Mouse (Mus musculus) stomach, postnatal 0 days (tissue): ENCODE measurements around the gene Cd248. TPM values are rescaled to one million over a fixed set of nuclear protein-coding genes. Genes with fewer than 3 reads are reported as not detected.

ENCODE experiments used
- ATAC-seq: fragments of 200-750 bp; cut with Nextera tagmentation; 2 replicates; pipeline ENCODE4 v1.8.0; 2017; ENCODE audit not compliant: low FRiP score, low TSS enrichment
- DNase-seq: peaks from one replicate; pipeline ENCODE4 v3.0.0-alpha.2; 2016; ENCODE audit warnings: low spot score
- H3K27ac ChIP-seq: fragments of 300-500 bp; sonication (generic); replicated peaks from 2 replicates; pipeline ENCODE4 v1.5.1; 2014; ENCODE audit warnings: mild to moderate bottlenecking, control low read depth
- H3K27me3 ChIP-seq: fragments of 300-500 bp; sonication (generic); 2 replicates; pipeline ENCODE4 v1.6.1; 2014; ENCODE audit warnings: low read length; ENCODE audit not compliant: control insufficient read depth, insufficient read depth
- H3K36me3 ChIP-seq: fragments of 300-500 bp; sonication (generic); 2 replicates; pipeline ENCODE4 v1.6.1; 2014; ENCODE audit warnings: low read length, mixed read lengths; ENCODE audit not compliant: control insufficient read depth, insufficient read depth
- H3K4me1 ChIP-seq: fragments of 300-500 bp; sonication (generic); replicated peaks from 2 replicates; pipeline ENCODE4 v1.6.1; 2014; ENCODE audit warnings: antibody characterized with exemption; ENCODE audit not compliant: control insufficient read depth, insufficient read depth
- H3K4me2 ChIP-seq: fragments of 300-500 bp; sonication (generic); replicated peaks from 2 replicates; pipeline ENCODE4 v1.6.1; 2014; ENCODE audit warnings: low read depth, mild to moderate bottlenecking, control low read depth, moderate library complexity
- H3K4me3 ChIP-seq: fragments of 300-500 bp; sonication (generic); 2 replicates; pipeline ENCODE4 v1.5.1; 2014; ENCODE audit warnings: low read depth, low read length, control low read depth
- H3K9ac ChIP-seq: fragments of 300-500 bp; sonication (generic); 2 replicates; pipeline ENCODE4 v1.6.1; 2014; ENCODE audit warnings: mild to moderate bottlenecking, low read length, control low read depth, mixed read lengths
- H3K9me3 ChIP-seq: fragments of 300-500 bp; sonication (generic); 2 replicates; pipeline ENCODE4 v1.6.1; 2016; ENCODE audit warnings: low read length; ENCODE audit not compliant: control insufficient read depth
- CTCF ChIP-seq: IDR thresholded peaks from 2 replicates; pipeline ENCODE4 v1.5.1; 2016; ENCODE audit warnings: antibody characterized with exemption, low read depth, mild to moderate bottlenecking, moderate library complexity
- EP300 ChIP-seq: optimal IDR thresholded peaks from 2 replicates; pipeline ENCODE3; 2016; ENCODE audit warnings: antibody characterized with exemption
- WGBS: fragments of 180-500 bp; shearing (Covaris S2); extraction: QIAGEN DNeasy Blood & Tissue Kit; methylation state at CpG from one replicate; pipeline ENCODE4 v1.1.7; 2014; 5-methylcytosine and 5-hydroxymethylcytosine counted together
- polyA plus RNA-seq: library from polyadenylated mRNA; unstranded; fragments of >200 nt; fragmentation: Nextera tagmentation; extraction: Ambion mirVana; gene quantifications from 2 replicates; pipeline ENCODE4 v1.2.1, GENCODE M21; 2015

Gene Cd248
- polyA plus RNA-seq, 1 experiment from 2014 or later: 31.6 TPM

DNA sequence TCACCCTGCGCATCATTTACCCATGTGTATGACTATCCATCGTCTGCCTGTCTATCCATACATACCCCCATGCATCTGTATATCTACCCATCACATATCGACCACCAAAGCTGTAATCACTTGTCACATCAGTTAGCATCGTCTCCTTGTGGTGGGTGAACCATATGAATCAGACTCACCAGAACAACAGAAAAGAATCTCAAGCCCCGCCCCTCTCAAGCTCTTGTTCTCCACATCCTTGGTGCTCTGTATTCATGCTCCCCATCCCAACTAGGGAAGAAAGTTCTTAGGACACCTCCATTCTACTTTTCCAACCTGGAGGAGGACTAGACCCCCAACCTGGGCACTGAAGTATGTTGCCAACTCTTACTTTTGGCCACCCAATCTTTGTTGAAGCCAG is 5.8 kb upstream of the Cd248 start:
- no peak overlapping the region for H3K4me3 ChIP-seq
- H3K27me3 ChIP-seq: no peaks in the 10 kb centered on the region
- H3K9ac ChIP-seq: no peak overlapping the region
- TF ChIP-seq EP300 (no peak), CTCF (no peak)
- 77% methylated on average over 5 of the region's 5 CpGs for WGBS
- no peaks in the 10 kb centered on the region for H3K36me3 ChIP-seq
- no peaks in the 10 kb centered on the region for H3K9me3 ChIP-seq
- H3K27ac ChIP-seq: no peak overlapping the region
- H3K4me2 ChIP-seq: no peak overlapping the region
- DNase-seq (no peak), ATAC-seq (no peak)
- peaks cover 12% of the 10 kb centered on the region for H3K4me1 ChIP-seq

DNA sequence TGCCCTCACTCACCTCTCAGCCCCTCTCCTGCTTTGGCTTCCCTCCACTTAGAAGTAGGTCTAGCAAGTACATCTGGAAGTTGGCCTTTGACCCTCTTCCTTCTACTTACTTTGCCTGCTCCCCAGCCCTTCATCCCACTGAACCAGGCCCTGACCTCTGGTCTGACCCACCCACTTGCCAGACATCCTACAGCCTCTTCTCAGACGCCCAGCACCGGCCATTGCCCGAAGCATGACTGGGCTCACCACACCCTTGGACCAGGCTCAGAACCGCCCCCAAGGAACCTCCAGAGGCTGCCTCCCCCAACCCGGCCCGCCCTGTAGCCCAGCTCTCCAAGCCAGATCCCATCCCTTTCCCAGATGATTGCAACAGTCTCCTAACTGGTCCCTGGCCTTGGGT is 5.4 kb upstream of the Cd248 start:
- TF ChIP-seq CTCF: no peak
- TF ChIP-seq EP300: no peak
- ATAC-seq (no peak), DNase-seq (no peak)
- Histone ChIP-seq H3K27ac (peak overlapping the region; percentile 45; the same call in 1 of the 2 replicates), H3K9me3 (no peaks in the 10 kb centered on the region), H3K27me3 (no peaks in the 10 kb centered on the region), H3K4me3 (no peak overlapping the region), H3K4me2 (no peak overlapping the region), H3K36me3 (no peaks in the 10 kb centered on the region), H3K9ac (no peak overlapping the region), H3K4me1 (peaks cover 14% of the 10 kb centered on the region)
- WGBS: 65% methylated on average over 6 of the region's 6 CpGs

DNA sequence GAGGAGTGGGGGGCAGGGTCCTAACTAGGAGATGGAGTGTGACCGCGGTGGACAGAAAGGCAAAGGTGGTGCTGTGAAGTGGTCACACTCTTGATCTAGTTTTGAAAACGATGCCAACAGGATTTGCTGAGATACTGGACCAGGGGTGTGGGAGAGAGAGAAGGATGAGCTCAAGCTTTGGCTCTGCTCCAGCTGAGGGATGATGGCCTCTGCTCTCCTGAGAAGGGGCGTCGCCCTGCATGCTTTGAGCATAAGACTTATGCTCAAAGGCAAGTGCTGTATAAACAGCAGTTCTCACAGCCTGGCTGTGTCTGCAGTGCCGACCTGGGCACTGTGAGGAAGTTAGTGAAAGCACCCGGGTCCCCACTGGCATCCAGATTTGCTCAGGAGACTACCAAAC is 2.8 kb upstream of the Cd248 start:
- 36% methylated on average over 7 of the region's 7 CpGs for WGBS
- Histone ChIP-seq H3K4me1 (peaks cover 14% of the 10 kb centered on the region; the same call in 1 of the 2 replicates), H3K4me2 (no peak overlapping the region), H3K27me3 (no peaks in the 10 kb centered on the region; the same call in 1 of the 2 replicates), H3K9ac (no peak overlapping the region), H3K9me3 (no peaks in the 10 kb centered on the region), H3K27ac (0 out of 2 replicates have a peak overlapping the region, but pooled peaks have one; percentile 20), H3K4me3 (no peak overlapping the region), H3K36me3 (no peaks in the 10 kb centered on the region)
- DNase-seq: no peak
- no peak for ATAC-seq
- TF ChIP-seq CTCF: no peak
- no peak for TF ChIP-seq EP300

DNA sequence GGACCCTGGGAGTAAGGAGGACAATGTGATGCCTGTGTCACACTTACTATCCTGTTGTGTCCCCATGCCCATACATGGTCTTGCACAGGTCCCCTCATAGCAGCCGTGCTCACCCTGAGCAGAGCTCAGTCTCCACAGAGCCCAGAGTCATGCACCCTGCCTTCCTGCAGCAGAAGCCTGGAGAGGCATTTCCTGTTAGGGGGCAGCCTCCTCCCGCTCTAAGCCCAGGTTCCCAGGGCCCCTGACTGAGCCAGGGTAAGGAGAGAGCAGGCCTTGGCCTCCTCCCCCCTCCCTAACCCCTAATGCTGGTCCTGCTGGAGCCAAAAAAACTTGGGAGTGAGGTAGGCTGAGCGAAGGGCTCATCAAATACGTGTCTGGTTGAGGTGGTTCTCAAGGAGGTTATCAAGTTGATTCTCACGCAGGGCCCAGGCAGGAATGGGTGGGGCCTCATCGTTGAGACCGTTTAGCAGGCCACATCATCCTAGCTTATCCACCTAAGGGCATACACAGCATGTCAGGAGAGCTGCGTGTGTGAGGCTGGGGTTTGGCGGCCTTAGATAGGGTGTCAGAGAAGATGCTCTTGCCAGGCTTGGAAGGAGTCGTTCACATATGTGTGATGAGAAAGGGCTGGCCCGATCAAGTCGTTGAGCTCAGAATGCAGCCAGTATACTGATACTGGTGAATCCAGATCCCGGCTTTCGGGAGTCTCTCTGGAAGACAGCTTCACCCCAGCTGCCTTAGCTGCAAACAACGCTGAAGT is 658 bp upstream of the Cd248 start:
- no peak for DNase-seq
- peak; percentile 3; the same call in 1 of the 2 replicates for ATAC-seq
- peaks cover 9% of the 10 kb centered on the region; the same call in 1 of the 2 replicates for H3K4me1 ChIP-seq
- H3K9ac ChIP-seq: peak overlapping the region; percentile 41
- TF ChIP-seq CTCF: no peak
- no peak for TF ChIP-seq EP300
- 4% methylated on average over 15 of the region's 15 CpGs for WGBS
- H3K36me3 ChIP-seq: no peaks in the 10 kb centered on the region
- H3K4me3 ChIP-seq: peak overlapping the region; percentile 60
- H3K27me3 ChIP-seq: no peaks in the 10 kb centered on the region; the same call in 1 of the 2 replicates
- H3K9me3 ChIP-seq: no peaks in the 10 kb centered on the region
- H3K4me2 ChIP-seq: peak overlapping the region; percentile 73
- peak overlapping the region; percentile 93 for H3K27ac ChIP-seq

DNA sequence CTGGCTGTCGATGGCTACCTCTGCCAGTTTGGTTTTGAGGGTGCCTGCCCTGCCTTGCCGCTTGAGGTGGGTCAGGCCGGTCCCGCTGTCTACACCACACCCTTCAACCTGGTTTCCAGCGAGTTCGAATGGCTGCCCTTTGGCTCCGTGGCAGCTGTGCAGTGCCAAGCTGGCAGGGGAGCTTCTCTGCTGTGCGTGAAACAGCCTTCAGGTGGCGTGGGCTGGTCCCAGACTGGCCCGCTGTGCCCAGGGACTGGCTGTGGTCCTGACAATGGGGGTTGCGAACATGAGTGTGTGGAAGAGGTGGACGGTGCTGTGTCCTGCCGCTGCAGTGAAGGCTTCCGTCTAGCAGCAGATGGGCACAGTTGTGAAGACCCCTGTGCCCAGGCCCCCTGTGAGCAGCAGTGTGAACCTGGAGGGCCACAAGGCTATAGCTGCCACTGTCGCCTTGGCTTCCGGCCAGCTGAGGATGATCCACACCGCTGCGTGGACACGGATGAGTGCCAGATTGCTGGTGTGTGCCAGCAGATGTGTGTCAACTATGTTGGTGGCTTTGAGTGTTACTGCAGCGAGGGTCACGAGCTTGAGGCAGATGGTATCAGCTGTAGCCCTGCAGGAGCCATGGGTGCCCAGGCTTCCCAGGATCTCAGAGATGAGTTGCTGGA is 824 bp downstream of the Cd248 start:
- TF ChIP-seq CTCF: peak; percentile 23; the same call in 1 of the 2 replicates
- TF ChIP-seq EP300: no peak
- H3K9me3 ChIP-seq: no peaks in the 10 kb centered on the region
- peak overlapping the region; percentile 60 for H3K4me3 ChIP-seq
- H3K27ac ChIP-seq: peak overlapping the region; percentile 93
- ATAC-seq: no peak
- DNase-seq: no peak
- peak overlapping the region; percentile 68 for H3K9ac ChIP-seq
- H3K4me1 ChIP-seq: peaks cover 9% of the 10 kb centered on the region; the same call in 1 of the 2 replicates
- 29% methylated on average over 21 of the region's 21 CpGs for WGBS
- peak overlapping the region; percentile 73 for H3K4me2 ChIP-seq
- no peaks in the 10 kb centered on the region for H3K36me3 ChIP-seq
- H3K27me3 ChIP-seq: no peaks in the 10 kb centered on the region; the same call in 1 of the 2 replicates
